Mouse (Mus musculus) brain, embryonic 14.5 days (tissue): ENCODE results near the gene Cyth4.

Source experiments
- CTCF ChIP-seq: fragments of 200-500 bp; IDR thresholded peaks from 2 replicates; pipeline ENCODE4 v1.5.1; 2012; ENCODE audit warnings: inconsistent platforms, mild to moderate bottlenecking, moderate library complexity, borderline replicate concordance; ENCODE audit not compliant: insufficient read depth, insufficient read length; ENCODE audit errors: extremely low read depth
- POLR2A ChIP-seq: fragments of 200-500 bp; IDR thresholded peaks from 2 replicates; pipeline ENCODE4 v1.6.1; 2012; ENCODE audit warnings: mild to moderate bottlenecking, inconsistent platforms, borderline replicate concordance; ENCODE audit not compliant: poor library complexity, insufficient read depth, insufficient read length, severe bottlenecking; ENCODE audit errors: extremely low read depth

DNA sequence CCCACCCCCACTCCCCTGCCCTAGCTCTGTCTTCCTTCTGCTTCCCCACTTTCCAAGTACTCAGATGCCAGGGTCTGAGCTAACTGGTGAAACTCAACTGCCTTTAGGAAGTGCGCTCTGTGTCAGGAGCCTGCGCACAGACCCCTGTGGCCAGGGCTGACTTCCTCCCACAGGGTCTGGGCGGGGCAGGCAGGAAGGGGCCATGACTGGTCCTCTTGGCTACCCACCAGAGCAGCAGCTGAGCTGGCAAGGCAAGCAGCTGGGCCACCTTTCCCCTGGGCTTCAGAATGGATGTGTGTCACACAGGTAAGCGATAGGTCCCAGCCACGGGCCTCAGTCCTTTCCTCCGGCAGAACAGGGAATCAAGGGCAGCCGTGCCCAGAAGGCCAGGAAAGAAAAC, at the start of gene Cyth4:
- no peak for TF ChIP-seq CTCF
- no peak for TF ChIP-seq POLR2A
